Mouse (Mus musculus) CH12.LX (cell line): Measurements from ENCODE around the gene Tmem132d. TPM values are rescaled to one million over a fixed set of nuclear protein-coding genes. Genes with fewer than 3 reads are reported as not detected.
"Not testable (repeated sequence)": the region's sequence is repeated elsewhere in the genome, so short reads cannot be mapped to it uniquely, and the experiment has no call there.

Source experiments
- DNase-seq: peaks from one replicate; pipeline ENCODE4 v3.0.0-alpha.2; 2013; ENCODE audit errors: extremely low read depth
- H3K27ac ChIP-seq: 2 replicates; pipeline ENCODE4 v1.5.1; 2012; ENCODE audit warnings: low read depth, mild to moderate bottlenecking, control low read depth, moderate library complexity; ENCODE audit not compliant: insufficient read depth
- H3K27me3 ChIP-seq: replicated peaks from 2 replicates; pipeline ENCODE3; 2012; ENCODE audit warnings: inconsistent platforms
- H3K36me3 ChIP-seq, 2 experiments: replicated peaks in 1 of 2; 2 replicates each; pipeline versions ENCODE3 to v1.6.1; 2012; ENCODE audit warnings: inconsistent platforms in 1 of 2, low read length in 1 of 2, mild to moderate bottlenecking in 1 of 2, mixed read lengths in 1 of 2, moderate library complexity in 1 of 2; ENCODE audit not compliant: control insufficient read depth in 1 of 2, insufficient read depth in 1 of 2
- H3K4me1 ChIP-seq, 2 experiments: 2 replicates each; pipeline ENCODE4 v1.6.1; 2012; ENCODE audit warnings: inconsistent platforms in 1 of 2, moderate library complexity in 1 of 2; ENCODE audit not compliant: insufficient read depth in 2 of 2, control insufficient read depth in 1 of 2
- H3K4me2 ChIP-seq: 2 replicates; pipeline ENCODE4 v1.6.1; 2012; ENCODE audit warnings: low read depth, mild to moderate bottlenecking, control low read depth; ENCODE audit not compliant: poor library complexity, insufficient read depth, severe bottlenecking
- H3K4me3 ChIP-seq, 3 experiments: fragments of 150-350 bp in 1 of 3; sonication (generic) in 1 of 3; replicated peaks in 1 of 3; 2 replicates each; pipeline versions ENCODE3 to v1.5.1; 2011 to 2012; ENCODE audit warnings: low read depth in 2 of 3, low read length in 2 of 3, mild to moderate bottlenecking in 2 of 3, moderate library complexity in 2 of 3, control low read depth in 1 of 3, improper control_type of control experiment in 1 of 3, inconsistent platforms in 1 of 3, mixed read lengths in 1 of 3; ENCODE audit not compliant: poor library complexity in 1 of 3
- H3K79me2 ChIP-seq: replicated peaks from 2 replicates; pipeline ENCODE4 v1.6.1; 2012; ENCODE audit warnings: mild to moderate bottlenecking, moderate library complexity; ENCODE audit not compliant: control insufficient read depth, poor library complexity, insufficient read depth, severe bottlenecking; ENCODE audit errors: extremely low read depth
- H3K9ac ChIP-seq: 2 replicates; pipeline ENCODE4 v1.6.1; 2012; ENCODE audit warnings: low read depth, mild to moderate bottlenecking, control low read depth, moderate library complexity; ENCODE audit not compliant: insufficient read depth
- H3K9me3 ChIP-seq: replicated peaks from 2 replicates; pipeline ENCODE3; 2012; ENCODE audit warnings: low read length, inconsistent platforms, mixed read lengths
- CTCF ChIP-seq, 2 experiments: IDR thresholded peaks in 1 of 2; conservative IDR thresholded peaks in 1 of 2; 2 replicates each; pipeline ENCODE4 v1.5.1; 2011 to 2012; ENCODE audit warnings: low read depth in 2 of 2, low read length in 2 of 2, improper control_type of control experiment in 1 of 2, inconsistent platforms in 1 of 2, mild to moderate bottlenecking in 1 of 2, moderate library complexity in 1 of 2
- EP300 ChIP-seq: IDR thresholded peaks from 2 replicates; pipeline ENCODE4 v1.6.1; 2011; ENCODE audit warnings: low read length, improper control_type of control experiment
- HCFC1 ChIP-seq: IDR thresholded peaks from 2 replicates; pipeline ENCODE4 v1.6.1; 2012; ENCODE audit warnings: low read depth, mild to moderate bottlenecking, inconsistent platforms, low read length, improper control_type of control experiment
- IRF4 ChIP-seq: IDR thresholded peaks from 2 replicates; pipeline ENCODE4 v1.6.1; 2014; ENCODE audit warnings: low read depth, mild to moderate bottlenecking, inconsistent platforms, low read length, improper control_type of control experiment
- JUND ChIP-seq: conservative IDR thresholded peaks from 2 replicates; pipeline ENCODE4 v1.6.1; 2011; ENCODE audit warnings: low read depth, low read length, improper control_type of control experiment
- MEF2A ChIP-seq: IDR thresholded peaks from 2 replicates; pipeline ENCODE4 v1.6.1; 2014; ENCODE audit warnings: low read depth, mild to moderate bottlenecking, inconsistent platforms, low read length, improper control_type of control experiment, borderline replicate concordance
- NRF1 ChIP-seq: IDR thresholded peaks from 2 replicates; pipeline ENCODE4 v1.6.1; 2014; ENCODE audit warnings: low read depth, mild to moderate bottlenecking, inconsistent platforms, low read length, improper control_type of control experiment, moderate library complexity
- PAX5 ChIP-seq: IDR thresholded peaks from 2 replicates; pipeline ENCODE4 v1.6.1; 2012; ENCODE audit warnings: low read length, inconsistent platforms, mixed read lengths
- TCF12 ChIP-seq: IDR thresholded peaks from 2 replicates; pipeline ENCODE4 v1.6.1; 2014; ENCODE audit warnings: low read depth, mild to moderate bottlenecking, inconsistent platforms, low read length, improper control_type of control experiment
- USF2 ChIP-seq: conservative IDR thresholded peaks from 2 replicates; pipeline ENCODE4 v1.6.1; 2011; ENCODE audit warnings: low read depth, low read length, improper control_type of control experiment
- ZC3H11A ChIP-seq: IDR thresholded peaks from 2 replicates; pipeline ENCODE4 v1.6.1; 2012; ENCODE audit warnings: low read depth, mild to moderate bottlenecking, inconsistent platforms, low read length, improper control_type of control experiment
- ZNF384 ChIP-seq: IDR thresholded peaks from 2 replicates; pipeline ENCODE4 v1.6.1; 2012; ENCODE audit warnings: low read depth, low read length, improper control_type of control experiment, inconsistent platforms
- dilution Hi-C: fragments of 300-500 bp; cut with MboI; formaldehyde crosslinking; loops from 2 replicates; pipeline ENCODE4 v1.14.3; 2020; ENCODE audit warnings: low sequenced_read_pairs; ENCODE audit not compliant: extremely low pct_unique_long_range_greater_than_20kb, extremely low pct_ligation_motif_present
- in situ Hi-C: fragments of 300-500 bp; cut with MboI; formaldehyde crosslinking; loops from 3 replicates; pipeline ENCODE4 v1.14.3; 2019; ENCODE audit warnings: low sequenced_read_pairs, low pct_ligation_motif_present, low pct_unique_long_range_greater_than_20kb, mixed read lengths
- polyA plus RNA-seq: library from polyadenylated mRNA; unstranded; fragments of >175 nt; gene quantifications from 2 replicates; pipeline ENCODE4 v1.2.1, GENCODE M21; 2012; ENCODE audit warnings: low read depth; ENCODE audit not compliant: insufficient read length
- total RNA-seq, 2 experiments: library from RNA; depleted of rRNA; stranded (reverse); fragments of 300-350 nt in 1 of 2; fragments of >200 nt in 1 of 2; gene quantifications; 2 replicates each; pipeline ENCODE4 v1.2.3; 2012 to 2014

The Tmem132d gene
- total and polyA plus RNA-seq, 3 experiments: not detected

DNA sequence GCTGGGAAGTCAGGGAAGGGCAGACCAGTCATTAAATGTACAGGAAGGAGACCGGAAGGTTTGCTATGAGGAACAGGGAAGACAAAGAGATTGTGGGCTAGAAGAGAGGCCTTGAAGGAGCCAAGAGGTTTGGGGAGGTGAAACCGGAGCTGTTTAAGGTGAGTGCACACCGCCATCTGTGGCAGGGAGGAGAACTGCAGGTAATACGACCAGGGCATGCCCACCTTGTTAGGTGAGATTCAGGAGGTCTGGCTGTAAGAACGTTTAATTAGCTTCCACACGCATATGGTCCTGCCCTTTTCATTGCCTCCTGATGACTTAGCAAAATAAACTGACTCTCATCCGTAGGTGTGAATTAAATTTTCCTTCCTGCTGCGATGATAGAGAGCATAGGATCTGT is 485.6 kb downstream of the Tmem132d start:
- no peak for DNase-seq
- Histone ChIP-seq H3K79me2 (no peaks in the 10 kb centered on the region), H3K27ac (no peak overlapping the region), H3K36me3 (no peaks in the 10 kb centered on the region), H3K4me1 (no peaks in the 10 kb centered on the region), H3K9me3 (peaks cover 82% of the 10 kb centered on the region), H3K27me3 (no peaks in the 10 kb centered on the region), H3K4me2 (no peak overlapping the region), H3K4me3 (no peak overlapping the region), H3K9ac (no peak overlapping the region)
- in situ Hi-C loops (no loop called here), dilution Hi-C loops (no loop called here)
- TF ChIP-seq ZC3H11A (no peak), NRF1 (no peak), USF2 (no peak), HCFC1 (no peak), CTCF (conservative IDR thresholded peaks at IDR 0.05 in 1 of 2, IDR thresholded peaks at IDR 0.05 in 1 of 2; ENCODE audit: low read depth in 2 of 2, low read length in 2 of 2) (peak in 1 of 2 experiments; percentile 12; a peak in 1 of 4 replicates)

DNA sequence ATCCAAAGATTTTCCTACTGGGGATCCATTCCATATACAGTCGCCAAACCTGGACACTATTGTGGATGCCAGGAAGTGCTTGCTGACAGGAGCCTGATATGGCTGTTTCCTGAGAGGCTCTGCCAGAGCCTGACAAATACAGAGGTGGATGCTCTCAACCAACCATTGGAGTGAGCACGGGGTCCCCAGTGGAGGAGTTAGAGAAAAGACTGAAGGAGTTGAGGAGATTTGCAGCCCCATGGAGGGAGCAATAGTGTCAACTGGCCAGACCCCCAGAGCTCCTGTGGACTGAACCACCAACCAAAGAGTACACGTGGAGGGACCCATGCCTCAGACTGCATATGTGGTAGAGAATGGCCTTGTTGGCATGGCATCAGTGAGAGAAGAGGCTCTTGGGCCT is 490.7 kb downstream of the Tmem132d start:
- DNase-seq, H3K4me1 ChIP-seq, H3K79me2 ChIP-seq, dilution Hi-C loops, in situ Hi-C loops, H3K4me2 ChIP-seq, H3K27me3 ChIP-seq, H3K4me3 ChIP-seq, H3K27ac ChIP-seq, H3K9ac ChIP-seq, H3K36me3 ChIP-seq: not testable (repeated sequence)
- H3K9me3 ChIP-seq: peaks cover 48% of the 10 kb centered on the region

DNA sequence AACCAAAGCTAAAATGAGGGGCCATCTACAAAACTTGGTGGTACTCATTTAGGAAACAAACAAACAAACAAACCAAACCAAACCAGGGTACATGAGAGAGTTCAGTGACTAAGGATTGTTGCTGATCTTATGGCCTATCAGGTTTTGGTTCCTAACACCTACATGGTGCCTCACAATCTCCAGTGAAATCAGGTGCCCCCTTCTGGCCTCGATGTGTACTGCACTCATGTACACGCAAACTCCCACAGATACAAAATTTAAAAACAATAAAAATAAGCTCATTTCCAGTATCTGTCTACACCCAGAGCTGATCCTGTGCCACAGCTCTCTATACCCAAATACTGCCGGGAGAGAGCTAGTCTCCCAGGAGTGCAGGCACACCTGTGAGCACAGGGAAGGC is 495.0 kb downstream of the Tmem132d start:
- dilution Hi-C loops: no loop called here
- H3K4me3 ChIP-seq: no peak overlapping the region
- H3K4me2 ChIP-seq: no peak overlapping the region
- DNase-seq: no peak
- peaks cover 50% of the 10 kb centered on the region for H3K9me3 ChIP-seq
- in situ Hi-C loops: no loop called here
- no peak overlapping the region for H3K27ac ChIP-seq
- no peaks in the 10 kb centered on the region for H3K36me3 ChIP-seq
- TF ChIP-seq ZNF384: no peak
- no peak for TF ChIP-seq CTCF (conservative IDR thresholded peaks at IDR 0.05 in 1 of 2, IDR thresholded peaks at IDR 0.05 in 1 of 2; ENCODE audit: low read depth in 2 of 2, low read length in 2 of 2)
- no peak for TF ChIP-seq IRF4
- no peak for TF ChIP-seq EP300
- no peak for TF ChIP-seq JUND
- TF ChIP-seq MEF2A: no peak
- no peak for TF ChIP-seq TCF12
- no peak for TF ChIP-seq PAX5
- H3K27me3 ChIP-seq: no peaks in the 10 kb centered on the region
- no peaks in the 10 kb centered on the region for H3K79me2 ChIP-seq
- H3K9ac ChIP-seq: no peak overlapping the region
- H3K4me1 ChIP-seq: no peaks in the 10 kb centered on the region
